In the genomic region with DNA sequence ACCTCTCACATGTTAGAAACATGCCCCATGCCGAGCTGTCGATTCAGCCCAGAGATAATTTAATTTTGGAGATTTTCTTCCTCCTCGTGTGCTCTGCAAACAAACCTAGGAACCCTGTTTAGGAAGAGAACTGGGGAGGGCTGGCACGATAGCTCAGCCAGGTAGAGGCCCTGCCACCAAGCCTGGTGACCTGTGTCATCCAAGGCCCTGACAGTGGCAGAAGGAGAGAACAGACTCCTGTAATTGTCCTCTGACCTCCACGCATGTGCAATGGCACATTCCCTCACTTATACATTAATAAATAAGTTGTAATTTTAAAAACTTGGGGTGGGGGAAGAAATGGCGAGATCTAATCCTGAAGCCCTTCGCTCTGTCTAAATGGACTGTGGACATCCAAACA, we compare ENCODE assay signal across 14 mouse cellular contexts.
A peak's percentile ranks its signal among the peaks of the same experiment; 100 is the strongest.
DNase-seq lines count a peak whose midpoint lies in the region; ATAC-seq and TF ChIP-seq lines count a peak whose summit lies in the region.
"Had no signal": no experiment of that assay in that cellular context is flagged by ENCODE, and none has a peak within 500 bp of the region (broad histone marks: within the 10 kb centered on the region; RNA-seq: fewer than 3 reads in every experiment).

No protein-coding gene starts in this region.

- no peak for DNase-seq in kidney, adult 9 months
- no peak for DNase-seq in embryonic facial prominence, embryonic 10.5 days (ENCODE audit: low spot score)
- no peak for DNase-seq in cerebellum, postnatal 25 days
- DNase-seq in lung, postnatal 0 days (ENCODE audit: low spot score), result no peak
- DNase-seq: B cell, adult 2 months; cerebellum, adult 8-10 months; gastrocnemius, postnatal 36 days; thymus, adult 2 months had no signal

- no peak for TF ChIP-seq CTCF in lung, postnatal 0 days (IDR thresholded peaks at IDR 0.05)

- no peaks in the 10 kb centered on the region for H3K36me3 ChIP-seq in kidney, embryonic 15.5 days
- no peaks in the 10 kb centered on the region for H3K36me3 ChIP-seq in embryonic facial prominence, embryonic 10.5 days (replicated peaks)
- H3K36me3 ChIP-seq in hindbrain, embryonic 13.5 days, result no peaks in the 10 kb centered on the region
- no peaks in the 10 kb centered on the region for H3K36me3 ChIP-seq in midbrain, embryonic 12.5 days
- H3K36me3 ChIP-seq in lung, postnatal 0 days (ENCODE audit: insufficient read depth, low read length), result no peaks in the 10 kb centered on the region
- H3K36me3 ChIP-seq: heart, embryonic 12.5 days; lung, embryonic 15.5 days had no signal

- H3K9ac ChIP-seq in kidney, embryonic 15.5 days, result no peak overlapping the region
- H3K9ac ChIP-seq in hindbrain, embryonic 13.5 days, result no peak overlapping the region
- no peak overlapping the region for H3K9ac ChIP-seq in midbrain, embryonic 12.5 days (replicated peaks)
- H3K9ac ChIP-seq in lung, postnatal 0 days (replicated peaks; ENCODE audit: low read depth), result no peak overlapping the region
- H3K9ac ChIP-seq: heart, embryonic 12.5 days; lung, embryonic 15.5 days had no signal

- no peak overlapping the region for H3K4me2 ChIP-seq in kidney, embryonic 15.5 days
- H3K4me2 ChIP-seq in hindbrain, embryonic 13.5 days, result no peak overlapping the region
- H3K4me2 ChIP-seq in midbrain, embryonic 12.5 days (replicated peaks), result no peak overlapping the region
- H3K4me2 ChIP-seq in lung, postnatal 0 days (replicated peaks; ENCODE audit: low read depth, low read length), result no peak overlapping the region
- H3K4me2 ChIP-seq: heart, embryonic 12.5 days; lung, embryonic 15.5 days had no signal

- no peak for TF ChIP-seq EP300 in lung, postnatal 0 days (IDR thresholded peaks at IDR 0.05)

- WGBS in kidney, embryonic 15.5 days, result 78% methylated on average over 7 of the region's 7 CpGs
- 70% methylated on average over 7 of the region's 7 CpGs for WGBS in embryonic facial prominence, embryonic 10.5 days
- 75% methylated on average over 7 of the region's 7 CpGs for WGBS in hindbrain, embryonic 13.5 days
- 55% methylated on average over 7 of the region's 7 CpGs for WGBS in midbrain, embryonic 12.5 days
- 76% methylated on average over 7 of the region's 7 CpGs for WGBS in lung, postnatal 0 days

- no peak overlapping the region for H3K4me3 ChIP-seq in kidney, embryonic 15.5 days (replicated peaks)
- no peak overlapping the region for H3K4me3 ChIP-seq in embryonic facial prominence, embryonic 10.5 days
- no peak overlapping the region for H3K4me3 ChIP-seq in hindbrain, embryonic 13.5 days
- H3K4me3 ChIP-seq in midbrain, embryonic 12.5 days, result no peak overlapping the region
- H3K4me3 ChIP-seq in lung, postnatal 0 days (ENCODE audit: low read depth, low read length), result no peak overlapping the region
- H3K4me3 ChIP-seq: heart, embryonic 12.5 days; lung, embryonic 15.5 days had no signal

- no peaks in the 10 kb centered on the region for H3K9me3 ChIP-seq in kidney, embryonic 15.5 days (replicated peaks)
- H3K9me3 ChIP-seq in embryonic facial prominence, embryonic 10.5 days, result no peaks in the 10 kb centered on the region
- H3K9me3 ChIP-seq in hindbrain, embryonic 13.5 days, result no peaks in the 10 kb centered on the region
- no peaks in the 10 kb centered on the region for H3K9me3 ChIP-seq in midbrain, embryonic 12.5 days
- H3K9me3 ChIP-seq in lung, postnatal 0 days (ENCODE audit: low read length), result no peaks in the 10 kb centered on the region
- H3K9me3 ChIP-seq: heart, embryonic 12.5 days; lung, embryonic 15.5 days had no signal

- no peak for ATAC-seq in kidney, embryonic 15.5 days (replicated peaks; ENCODE audit: low FRiP score)
- ATAC-seq in hindbrain, embryonic 13.5 days (ENCODE audit: low FRiP score), result peak; percentile 23
- peak; percentile 4; the same call in 1 of the 2 replicates for ATAC-seq in midbrain, embryonic 12.5 days (ENCODE audit: low FRiP score, low read depth)
- no peak for ATAC-seq in erythroblast, adult 5-6 weeks (replicated peaks; ENCODE audit: low FRiP score, poor library complexity, severe bottlenecking)
- ATAC-seq in lung, postnatal 0 days, result no peak

- H3K4me1 ChIP-seq in kidney, embryonic 15.5 days, result peaks cover 26% of the 10 kb centered on the region
- peaks cover 25% of the 10 kb centered on the region for H3K4me1 ChIP-seq in embryonic facial prominence, embryonic 10.5 days
- H3K4me1 ChIP-seq in hindbrain, embryonic 13.5 days (replicated peaks), result peaks cover 25% of the 10 kb centered on the region
- H3K4me1 ChIP-seq in midbrain, embryonic 12.5 days, result peaks cover 28% of the 10 kb centered on the region
- no peaks in the 10 kb centered on the region for H3K4me1 ChIP-seq in lung, postnatal 0 days (ENCODE audit: insufficient read depth, low read depth, low read length)

- no peaks in the 10 kb centered on the region for H3K27me3 ChIP-seq in kidney, embryonic 15.5 days
- H3K27me3 ChIP-seq in embryonic facial prominence, embryonic 10.5 days (replicated peaks; ENCODE audit: low read depth, poor library complexity, severe bottlenecking), result no peaks in the 10 kb centered on the region
- no peaks in the 10 kb centered on the region for H3K27me3 ChIP-seq in hindbrain, embryonic 13.5 days
- no peaks in the 10 kb centered on the region for H3K27me3 ChIP-seq in midbrain, embryonic 12.5 days
- no peaks in the 10 kb centered on the region for H3K27me3 ChIP-seq in lung, postnatal 0 days (replicated peaks; ENCODE audit: insufficient read depth, low read length)
- H3K27me3 ChIP-seq: heart, embryonic 12.5 days; lung, embryonic 15.5 days had no signal

- H3K27ac ChIP-seq in kidney, embryonic 15.5 days, result peak overlapping the region; percentile 70
- H3K27ac ChIP-seq in embryonic facial prominence, embryonic 10.5 days (replicated peaks), result peak overlapping the region; percentile 52; the same call in 1 of the 2 replicates
- H3K27ac ChIP-seq in hindbrain, embryonic 13.5 days, result peak overlapping the region; percentile 88
- H3K27ac ChIP-seq in midbrain, embryonic 12.5 days (replicated peaks), result peak overlapping the region; percentile 88
- H3K27ac ChIP-seq in lung, postnatal 0 days (ENCODE audit: low read length), result no peak overlapping the region
- H3K27ac ChIP-seq: lung, embryonic 15.5 days had no signal

Comparison
In these comparisons a context has a peak if more than half of its experiments do, and no peak if none do; other contexts are left out.
1. ATAC-seq: peak in hindbrain, embryonic 13.5 days (single experiment) and midbrain, embryonic 12.5 days (single experiment); none in kidney, embryonic 15.5 days (single experiment), erythroblast, adult 5-6 weeks (single experiment) and lung, postnatal 0 days (single experiment).